Mouse (Mus musculus) heart, postnatal 0 days (tissue): Measurements from ENCODE around the gene AU040320.

ENCODE experiments used
- CTCF ChIP-seq: IDR thresholded peaks from 2 replicates; pipeline ENCODE4 v1.5.1; 2016; ENCODE audit warnings: antibody characterized with exemption, control low read depth, low read depth
- EP300 ChIP-seq: IDR thresholded peaks from 2 replicates; pipeline ENCODE4 v1.6.1; 2016; ENCODE audit warnings: antibody characterized with exemption, low read depth

DNA sequence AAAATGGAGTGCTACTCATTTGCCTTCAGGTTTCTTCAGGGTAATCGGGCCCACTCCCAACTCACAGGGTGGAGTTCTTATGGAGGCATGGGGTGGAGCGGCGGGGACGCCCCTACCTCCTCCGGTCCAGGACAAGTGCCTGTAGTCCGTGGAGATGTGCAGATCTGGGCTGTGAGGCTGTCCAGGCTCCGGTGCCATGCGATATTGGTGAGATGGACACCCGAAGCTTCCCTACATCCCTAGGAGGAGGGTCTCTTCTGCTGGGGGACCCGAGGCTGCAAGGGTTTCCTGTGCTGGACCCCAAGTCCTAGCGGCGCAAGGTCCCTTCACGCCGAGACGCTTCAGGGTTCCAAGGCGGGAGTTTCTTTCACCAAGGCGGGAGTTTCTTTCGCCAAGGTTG lies 21.2 kb upstream of the AU040320 start:
- TF ChIP-seq CTCF (no peak), EP300 (no peak)
